Mouse (Mus musculus) hindbrain, embryonic 12.5 days (tissue): ENCODE results near the gene Wsb2. TPM values are rescaled to one million over a fixed set of nuclear protein-coding genes. Genes with fewer than 3 reads are reported as not detected.

Source experiments
- ATAC-seq: fragments of 200-750 bp; cut with Nextera tagmentation; 2 replicates; pipeline ENCODE4 v1.8.0; 2017; ENCODE audit warnings: moderate TSS enrichment; ENCODE audit not compliant: low FRiP score
- H3K27ac ChIP-seq: fragments of 300-500 bp; sonication (generic); 2 replicates; pipeline ENCODE4 v1.5.1; 2016; ENCODE audit warnings: mild to moderate bottlenecking
- H3K27me3 ChIP-seq: fragments of 300-500 bp; sonication (generic); 2 replicates; pipeline ENCODE4 v1.6.1; 2016; ENCODE audit warnings: mild to moderate bottlenecking
- H3K36me3 ChIP-seq: fragments of 300-500 bp; sonication (generic); 2 replicates; pipeline ENCODE4 v1.6.1; 2016; ENCODE audit warnings: mild to moderate bottlenecking
- H3K4me1 ChIP-seq: fragments of 300-500 bp; sonication (generic); 2 replicates; pipeline ENCODE4 v1.6.1; 2016
- H3K4me2 ChIP-seq: fragments of 300-500 bp; sonication (generic); replicated peaks from 2 replicates; pipeline ENCODE4 v1.6.1; 2016; ENCODE audit warnings: mild to moderate bottlenecking
- H3K4me3 ChIP-seq: fragments of 300-500 bp; sonication (generic); 2 replicates; pipeline ENCODE4 v1.5.1; 2016; ENCODE audit warnings: mild to moderate bottlenecking
- H3K9ac ChIP-seq: fragments of 300-500 bp; sonication (generic); 2 replicates; pipeline ENCODE4 v1.6.1; 2016; ENCODE audit warnings: mild to moderate bottlenecking, moderate library complexity
- H3K9me3 ChIP-seq: fragments of 300-500 bp; sonication (generic); replicated peaks from 2 replicates; pipeline ENCODE4 v1.6.1; 2016; ENCODE audit warnings: mild to moderate bottlenecking
- WGBS: fragments of 180-500 bp; shearing (Covaris S2); methylation state at CpG from one replicate; pipeline ENCODE4 v1.1.7; 2016; 5-methylcytosine and 5-hydroxymethylcytosine counted together
- polyA plus RNA-seq: library from polyadenylated mRNA; unstranded; fragments of >200 nt; fragmentation: Nextera tagmentation; extraction: Ambion mirVana; gene quantifications from 2 replicates; pipeline ENCODE4 v1.2.1, GENCODE M21; 2016

The Wsb2 gene
- polyA plus RNA-seq, 1 experiment from 2014 or later, result 127 TPM

- peaks cover 3% of the 10 kb centered on the region; the same call in 1 of the 2 replicates for H3K36me3 ChIP-seq
- H3K4me2 ChIP-seq, result peak overlapping the region; percentile 89
- no peak for ATAC-seq
- no peaks in the 10 kb centered on the region for H3K27me3 ChIP-seq
- H3K9ac ChIP-seq, result peak overlapping the region; percentile 96
- peaks cover 46% of the 10 kb centered on the region for H3K4me1 ChIP-seq
- no peaks in the 10 kb centered on the region for H3K9me3 ChIP-seq
- peak overlapping the region; percentile 91 for H3K4me3 ChIP-seq
- peak overlapping the region; percentile 94; the same call in 1 of the 2 replicates for H3K27ac ChIP-seq
- WGBS, result 8% methylated on average over 6 of the region's 6 CpGs
These were observed 1.1 kb downstream of the Wsb2 start for GRCm38 (mm10) chr5:117358248-117358630.

GRCm38 (mm10) chr5:117358725-117359124 is 1.6 kb downstream of the Wsb2 start:
- Histone ChIP-seq H3K9ac (no peak overlapping the region), H3K27ac (no peak overlapping the region), H3K36me3 (peaks cover 8% of the 10 kb centered on the region; the same call in 1 of the 2 replicates), H3K27me3 (no peaks in the 10 kb centered on the region), H3K4me3 (peak overlapping the region; percentile 91; the same call in 1 of the 2 replicates), H3K4me1 (peaks cover 51% of the 10 kb centered on the region), H3K9me3 (no peaks in the 10 kb centered on the region), H3K4me2 (peak overlapping the region; percentile 89)
- WGBS, result 37% methylated on average over 11 of the region's 11 CpGs
- no peak for ATAC-seq

- 47% methylated on average over 7 of the region's 7 CpGs for WGBS
- H3K4me3 ChIP-seq, result no peak overlapping the region
- no peak overlapping the region for H3K4me2 ChIP-seq
These were observed 2.6 kb downstream of the Wsb2 start for GRCm38 (mm10) chr5:117359497-117360227.

GRCm38 (mm10) chr5:117360228-117360515 is 3.1 kb downstream of the Wsb2 start:
- no peak overlapping the region for H3K27ac ChIP-seq
- peaks cover 20% of the 10 kb centered on the region for H3K36me3 ChIP-seq
- peaks cover 51% of the 10 kb centered on the region for H3K4me1 ChIP-seq
- no peak overlapping the region for H3K9ac ChIP-seq
- WGBS, result 57% methylated on average over 13 of the region's 13 CpGs
- H3K27me3 ChIP-seq, result no peaks in the 10 kb centered on the region
- H3K9me3 ChIP-seq, result no peaks in the 10 kb centered on the region
- no peak overlapping the region for H3K4me2 ChIP-seq
- no peak overlapping the region for H3K4me3 ChIP-seq
- no peak for ATAC-seq

More at GRCm38 (mm10) chr5:117359497-117360227, 2.6 kb downstream of the Wsb2 start:
- Histone ChIP-seq H3K4me1 (peaks cover 51% of the 10 kb centered on the region), H3K27ac (no peak overlapping the region), H3K9ac (no peak overlapping the region), H3K9me3 (no peaks in the 10 kb centered on the region), H3K36me3 (peaks cover 15% of the 10 kb centered on the region; the same call in 1 of the 2 replicates), H3K27me3 (no peaks in the 10 kb centered on the region)
- no peak for ATAC-seq

- H3K4me1 ChIP-seq, result peaks cover 48% of the 10 kb centered on the region
- no peak overlapping the region for H3K27ac ChIP-seq
- whole genome bisulfite sequencing, result 50% methylated on average over 13 of the region's 13 CpGs
- no peaks in the 10 kb centered on the region for H3K9me3 ChIP-seq
- ATAC-seq, result no peak
- H3K36me3 ChIP-seq, result peaks cover 27% of the 10 kb centered on the region
- no peak overlapping the region for H3K4me3 ChIP-seq
- no peaks in the 10 kb centered on the region for H3K27me3 ChIP-seq
- no peak overlapping the region for H3K4me2 ChIP-seq
- no peak overlapping the region for H3K9ac ChIP-seq
These were observed 3.8 kb downstream of the Wsb2 start for GRCm38 (mm10) chr5:117360631-117361541.

GRCm38 (mm10) chr5:117361590-117361989 is 4.5 kb downstream of the Wsb2 start:
- peaks cover 41% of the 10 kb centered on the region for H3K4me1 ChIP-seq
- H3K9ac ChIP-seq, result no peak overlapping the region
- ATAC-seq, result no peak
- H3K27ac ChIP-seq, result no peak overlapping the region
- H3K9me3 ChIP-seq, result no peaks in the 10 kb centered on the region
- WGBS, result 94% methylated on average over 4 of the region's 4 CpGs
- peaks cover 33% of the 10 kb centered on the region for H3K36me3 ChIP-seq
- no peaks in the 10 kb centered on the region for H3K27me3 ChIP-seq
- H3K4me2 ChIP-seq, result no peak overlapping the region
- no peak overlapping the region for H3K4me3 ChIP-seq

- Histone ChIP-seq H3K27me3 (no peaks in the 10 kb centered on the region), H3K4me3 (no peak overlapping the region), H3K27ac (no peak overlapping the region), H3K9ac (no peak overlapping the region), H3K4me2 (no peak overlapping the region), H3K4me1 (peaks cover 35% of the 10 kb centered on the region), H3K9me3 (no peaks in the 10 kb centered on the region), H3K36me3 (peaks cover 48% of the 10 kb centered on the region)
- 56% methylated on average over 15 of the region's 15 CpGs for WGBS
- ATAC-seq, result no peak
These were observed 6.1 kb downstream of the Wsb2 start for GRCm38 (mm10) chr5:117363066-117363782.

- Histone ChIP-seq H3K4me1 (peaks cover 25% of the 10 kb centered on the region), H3K27me3 (no peaks in the 10 kb centered on the region), H3K4me2 (no peak overlapping the region), H3K27ac (no peak overlapping the region), H3K36me3 (peaks cover 62% of the 10 kb centered on the region), H3K9me3 (no peaks in the 10 kb centered on the region), H3K9ac (no peak overlapping the region), H3K4me3 (no peak overlapping the region)
- 82% methylated on average over 3 of the region's 3 CpGs for WGBS
- ATAC-seq, result no peak
These were observed 7.7 kb downstream of the Wsb2 start for GRCm38 (mm10) chr5:117364821-117365220.

GRCm38 (mm10) chr5:117365904-117366561 is 8.9 kb downstream of the Wsb2 start:
- Histone ChIP-seq H3K36me3 (peaks cover 74% of the 10 kb centered on the region), H3K9ac (no peak overlapping the region), H3K4me1 (peaks cover 13% of the 10 kb centered on the region), H3K27ac (no peak overlapping the region), H3K27me3 (no peaks in the 10 kb centered on the region), H3K4me2 (no peak overlapping the region), H3K9me3 (no peaks in the 10 kb centered on the region), H3K4me3 (no peak overlapping the region)
- 93% methylated on average over 13 of the region's 13 CpGs for WGBS
- ATAC-seq, result no peak

GRCm38 (mm10) chr5:117367206-117367605 is 10.1 kb downstream of the Wsb2 start:
- H3K4me3 ChIP-seq, result no peak overlapping the region
- WGBS, result 50% methylated on average over 8 of the region's 8 CpGs
- no peaks in the 10 kb centered on the region for H3K27me3 ChIP-seq
- peaks cover 10% of the 10 kb centered on the region; the same call in 1 of the 2 replicates for H3K4me1 ChIP-seq
- ATAC-seq, result no peak
- no peaks in the 10 kb centered on the region for H3K9me3 ChIP-seq
- H3K36me3 ChIP-seq, result peaks cover 85% of the 10 kb centered on the region
- H3K27ac ChIP-seq, result no peak overlapping the region
- H3K9ac ChIP-seq, result no peak overlapping the region
- H3K4me2 ChIP-seq, result no peak overlapping the region

- Histone ChIP-seq H3K4me3 (no peak overlapping the region), H3K27me3 (no peaks in the 10 kb centered on the region), H3K9ac (no peak overlapping the region), H3K36me3 (peaks cover 92% of the 10 kb centered on the region), H3K4me2 (no peak overlapping the region), H3K27ac (no peak overlapping the region), H3K4me1 (0 out of 2 replicates have a peak, but pooled peaks cover 2% of the 10 kb centered on the region), H3K9me3 (no peaks in the 10 kb centered on the region)
- ATAC-seq, result no peak
- WGBS, result 89% methylated on average over 10 of the region's 10 CpGs
These were observed 13.5 kb downstream of the Wsb2 start for GRCm38 (mm10) chr5:117370592-117370991.
